Mouse (Mus musculus) forebrain, embryonic 10.5 days (tissue): ENCODE results near the gene 1700001O22Rik. TPM values are rescaled to one million over a fixed set of nuclear protein-coding genes. Genes with fewer than 3 reads are reported as not detected.

ENCODE experiments used
- DNase-seq: peaks from one replicate; pipeline ENCODE4 v3.0.0-alpha.2; 2017; ENCODE audit warnings: low spot score; ENCODE audit errors: extremely low spot score
- H3K27ac ChIP-seq: fragments of 300-500 bp; sonication (generic); 2 replicates; pipeline ENCODE4 v1.5.1; 2016; ENCODE audit warnings: mild to moderate bottlenecking
- H3K27me3 ChIP-seq: fragments of 300-500 bp; sonication (generic); 2 replicates; pipeline ENCODE4 v1.6.1; 2016; ENCODE audit warnings: mild to moderate bottlenecking; ENCODE audit not compliant: poor library complexity, severe bottlenecking
- H3K36me3 ChIP-seq: fragments of 300-500 bp; sonication (generic); replicated peaks from 2 replicates; pipeline ENCODE4 v1.6.1; 2016; ENCODE audit warnings: mild to moderate bottlenecking, moderate library complexity
- H3K4me1 ChIP-seq: fragments of 300-500 bp; sonication (generic); 2 replicates; pipeline ENCODE4 v1.6.1; 2016
- H3K4me3 ChIP-seq: fragments of 300-500 bp; sonication (generic); 2 replicates; pipeline ENCODE4 v1.5.1; 2016; ENCODE audit warnings: mild to moderate bottlenecking, moderate library complexity
- H3K9me3 ChIP-seq: fragments of 300-500 bp; sonication (generic); 2 replicates; pipeline ENCODE4 v1.6.1; 2016; ENCODE audit warnings: mild to moderate bottlenecking, moderate library complexity
- WGBS: fragments of 180-500 bp; shearing (Covaris S2); methylation state at CpG from one replicate; pipeline ENCODE4 v1.1.7; 2016; 5-methylcytosine and 5-hydroxymethylcytosine counted together
- polyA plus RNA-seq: library from polyadenylated mRNA; unstranded; fragments of >200 nt; fragmentation: Nextera tagmentation; extraction: Ambion mirVana; gene quantifications from 2 replicates; pipeline ENCODE4 v1.2.1, GENCODE M21; 2016

1700001O22Rik gene
- polyA plus RNA-seq, 1 experiment from 2014 or later = 3.3 TPM

DNA sequence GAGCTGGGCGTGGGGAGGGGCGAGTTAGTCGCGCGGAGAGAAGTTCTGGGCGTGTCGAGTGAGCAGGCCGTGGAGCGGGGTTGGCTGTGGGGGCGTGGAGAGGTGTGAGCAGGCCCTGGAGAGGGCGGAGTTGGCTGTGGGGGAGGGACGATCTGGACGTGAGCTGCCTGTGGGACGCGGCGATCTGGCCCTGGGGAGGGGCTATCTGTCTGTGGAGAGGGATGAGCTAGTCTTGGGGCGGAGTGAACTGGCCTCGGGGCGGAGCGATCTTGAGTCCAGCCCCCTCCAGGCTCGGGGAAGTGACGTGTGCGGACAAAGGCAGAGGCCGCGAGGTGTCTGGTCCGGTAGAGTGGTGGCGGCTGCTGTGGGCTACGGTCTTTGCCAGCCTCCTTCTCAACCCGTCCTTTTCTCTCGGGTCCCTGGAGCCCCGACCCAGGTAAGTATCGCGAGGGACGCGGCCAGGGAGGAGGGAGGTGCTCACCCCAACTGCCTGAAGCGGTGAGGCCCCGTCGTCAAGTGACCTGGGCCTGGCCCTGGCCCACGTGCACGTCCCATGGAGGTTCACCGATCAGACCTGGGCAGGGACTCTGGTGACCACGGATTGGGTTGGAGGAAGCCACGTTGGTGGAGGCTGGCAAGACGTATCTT is 4.3 kb upstream of the 1700001O22Rik start, which contains the start of gene Ntmt1:
Gene Ntmt1, plus strand, starts transcription at position 179 of the 648 bp plus-strand sequence.
- Histone ChIP-seq H3K9me3 (no peaks in the 10 kb centered on the region), H3K4me1 (peaks cover 38% of the 10 kb centered on the region), H3K27me3 (peaks cover 28% of the 10 kb centered on the region), H3K4me3 (peak within 1 kb of the TSS; percentile 91), H3K27ac (peak within 1 kb of the TSS; percentile 96), H3K36me3 (peaks cover 33% of the 10 kb centered on the region)
- peak; percentile 100 for DNase-seq
- under 1% methylated on average over 44 of the region's 44 CpGs for WGBS

DNA sequence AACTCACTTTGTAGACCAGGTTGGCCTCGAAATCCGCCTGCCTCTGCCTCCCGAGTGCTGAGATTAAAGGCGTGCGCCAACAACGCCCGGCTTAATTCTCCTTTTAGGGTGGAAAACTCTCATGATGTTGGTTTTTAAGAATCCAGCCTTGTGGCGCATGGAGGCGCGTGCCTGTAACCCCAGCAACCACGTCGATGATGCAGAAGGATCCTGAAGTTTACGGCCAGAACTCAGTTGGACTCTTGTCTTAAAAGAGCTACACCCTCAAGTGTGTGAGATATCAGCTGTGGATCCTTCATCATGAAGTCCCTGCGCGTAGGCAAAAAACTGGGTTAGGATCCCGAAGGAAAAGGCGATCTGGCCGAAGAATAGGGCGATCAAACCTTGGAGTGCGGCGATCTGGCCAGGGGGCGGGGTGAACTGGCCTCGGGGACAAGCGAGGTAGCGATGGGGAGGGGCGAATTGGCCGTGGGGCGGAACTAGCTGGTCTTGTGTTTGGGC is 3.7 kb upstream of the 1700001O22Rik start:
- Histone ChIP-seq H3K36me3 (peaks cover 27% of the 10 kb centered on the region), H3K27ac (peak overlapping the region; percentile 96), H3K4me3 (peak overlapping the region; percentile 91), H3K4me1 (peaks cover 38% of the 10 kb centered on the region), H3K27me3 (peaks cover 34% of the 10 kb centered on the region), H3K9me3 (no peaks in the 10 kb centered on the region)
- WGBS = 8% methylated on average over 28 of the region's 28 CpGs
- DNase-seq = no peak

DNA sequence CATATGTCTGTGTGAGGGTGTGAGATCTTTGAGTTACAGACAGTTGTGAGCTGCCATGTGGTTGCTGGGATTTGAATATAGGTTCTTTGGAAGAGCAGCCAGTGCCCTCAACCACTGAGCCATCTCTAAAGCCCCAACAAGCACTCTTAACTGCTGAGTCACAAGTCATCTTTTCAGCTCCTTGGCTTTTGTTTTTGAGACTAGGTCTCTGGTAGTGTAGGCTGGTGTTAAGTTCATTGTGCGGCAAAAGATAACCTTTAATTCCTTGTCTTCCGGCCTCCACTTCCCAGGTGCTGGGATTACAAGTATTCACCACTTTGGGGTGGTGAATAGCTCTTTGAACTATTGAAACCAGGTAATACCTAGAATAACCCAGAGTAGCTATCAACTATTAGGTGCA is 2.5 kb upstream of the 1700001O22Rik start:
- WGBS = 92% methylated on average over 2 of the region's 2 CpGs

DNA sequence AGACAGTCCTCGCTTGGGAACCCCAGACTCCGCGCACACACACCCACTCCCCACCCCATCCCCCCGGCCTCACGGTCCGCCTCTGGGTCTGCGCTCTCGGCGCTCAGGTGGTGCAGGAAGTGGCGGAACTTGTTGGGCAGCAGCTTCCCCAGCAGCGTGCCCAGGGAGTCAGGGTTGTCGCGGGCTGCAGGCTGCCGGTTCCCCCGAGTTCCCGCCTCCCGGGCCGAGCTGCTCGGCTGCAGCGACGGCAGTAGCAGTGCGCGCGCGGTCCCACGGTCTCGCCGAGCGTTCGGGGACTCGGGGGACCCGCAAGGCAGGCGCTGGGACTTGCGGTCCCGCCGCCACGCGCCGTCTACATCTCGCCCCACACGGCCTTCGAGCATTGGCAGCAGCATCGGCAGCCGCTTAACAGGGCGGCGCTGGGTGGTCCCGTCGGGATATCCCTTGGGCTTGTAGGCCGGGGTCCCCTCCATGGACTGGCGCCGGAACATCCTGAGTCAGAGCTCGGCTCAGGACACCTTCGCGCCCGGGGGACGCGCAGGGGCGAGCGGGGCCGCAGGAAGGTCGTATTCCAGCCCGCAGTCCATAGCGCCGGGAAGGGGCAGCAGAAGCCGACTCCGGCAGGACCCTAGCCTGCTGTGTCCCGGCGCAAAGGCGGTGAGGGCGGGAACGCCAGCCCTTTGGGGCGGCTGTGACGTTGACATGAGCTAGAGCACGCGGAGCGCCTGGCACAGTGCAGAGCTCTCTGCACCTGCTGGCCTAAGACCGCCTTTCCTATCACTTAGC is 2.2 kb downstream of the 1700001O22Rik start:
- DNase-seq = peak; percentile 71
- H3K36me3 ChIP-seq = no peaks in the 10 kb centered on the region
- peaks cover 82% of the 10 kb centered on the region for H3K27me3 ChIP-seq
- H3K27ac ChIP-seq = peak overlapping the region; percentile 85
- peaks cover 40% of the 10 kb centered on the region for H3K4me1 ChIP-seq
- WGBS = under 1% methylated on average over 77 of the region's 77 CpGs
- no peaks in the 10 kb centered on the region for H3K9me3 ChIP-seq
- H3K4me3 ChIP-seq = peak overlapping the region; percentile 63

More for the DNA sequence above, 2.5 kb upstream of the 1700001O22Rik start:
- no peak overlapping the region for H3K4me3 ChIP-seq
- no peaks in the 10 kb centered on the region for H3K9me3 ChIP-seq
- H3K27ac ChIP-seq = no peak overlapping the region
- no peak for DNase-seq
- peaks cover 47% of the 10 kb centered on the region for H3K4me1 ChIP-seq
- H3K36me3 ChIP-seq = peaks cover 15% of the 10 kb centered on the region
- peaks cover 46% of the 10 kb centered on the region for H3K27me3 ChIP-seq

DNA sequence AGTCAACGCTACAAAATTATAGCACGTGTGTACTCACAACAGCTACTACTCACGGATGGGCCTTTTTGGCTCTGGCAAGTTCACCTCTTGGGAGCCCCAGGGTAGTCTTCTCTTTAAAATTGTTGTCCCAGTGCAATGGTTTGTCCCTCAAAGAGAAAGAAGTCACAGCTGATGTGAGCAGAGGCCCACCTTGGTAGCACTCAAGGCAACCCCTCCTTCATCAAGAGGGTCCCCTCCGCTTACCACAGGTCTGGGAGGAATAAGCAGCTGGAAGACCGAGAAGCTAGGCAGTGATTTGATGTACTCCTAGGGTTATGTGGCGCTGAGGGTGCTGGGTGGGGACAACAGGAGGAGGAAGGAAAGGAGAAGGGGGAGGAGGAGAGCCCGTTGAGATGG is 2.8 kb downstream of the 1700001O22Rik start:
- Histone ChIP-seq H3K27me3 (peaks cover 80% of the 10 kb centered on the region), H3K9me3 (no peaks in the 10 kb centered on the region), H3K27ac (peak overlapping the region; percentile 85), H3K36me3 (no peaks in the 10 kb centered on the region), H3K4me1 (peaks cover 46% of the 10 kb centered on the region), H3K4me3 (peak overlapping the region; percentile 63)
- DNase-seq = no peak
- WGBS = 33% methylated on average over 7 of the region's 7 CpGs

DNA sequence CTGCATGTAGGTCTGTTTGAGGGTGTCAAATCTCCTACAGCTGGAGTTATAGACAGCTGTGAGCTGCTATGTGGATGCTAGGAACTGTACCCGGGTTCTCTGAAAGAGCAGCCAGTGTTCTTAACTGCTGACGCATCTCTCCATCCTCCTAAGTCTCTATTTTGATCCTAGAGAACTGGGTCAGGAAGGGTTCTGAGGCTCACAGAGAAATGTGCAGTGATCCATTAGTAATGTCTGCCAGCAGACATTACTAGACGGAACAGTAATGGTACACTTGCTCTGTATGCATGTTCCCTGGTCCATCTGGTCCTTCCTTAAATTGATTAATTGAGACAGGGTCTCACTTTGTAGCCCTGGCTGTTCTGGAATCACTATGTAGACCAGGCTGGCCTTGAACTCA is 4.0 kb downstream of the 1700001O22Rik start:
- Histone ChIP-seq H3K4me1 (peaks cover 58% of the 10 kb centered on the region), H3K4me3 (no peak overlapping the region), H3K27me3 (peaks cover 68% of the 10 kb centered on the region), H3K36me3 (no peaks in the 10 kb centered on the region), H3K9me3 (no peaks in the 10 kb centered on the region), H3K27ac (no peak overlapping the region)
- WGBS = 85% methylated on average over 3 of the region's 3 CpGs
- no peak for DNase-seq

DNA sequence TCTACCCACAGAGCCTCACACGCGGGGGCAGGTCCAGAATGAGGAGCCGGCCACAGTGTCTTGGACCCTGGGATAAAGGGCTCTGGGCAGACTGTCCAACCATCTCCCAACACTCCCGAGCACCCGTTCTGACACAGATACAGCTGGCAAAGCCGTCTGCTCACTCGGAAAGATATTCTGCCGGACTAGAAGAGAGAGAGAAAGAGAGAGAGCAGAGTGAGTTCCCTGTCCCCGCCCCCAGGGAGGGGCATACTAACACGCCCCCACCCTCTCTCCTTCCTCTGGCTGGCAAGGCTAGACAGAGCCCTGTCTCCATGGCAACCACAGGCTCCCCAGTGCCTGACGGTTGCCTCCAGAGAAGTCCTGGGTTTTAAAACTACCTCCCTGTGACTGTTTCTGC is 7.1 kb downstream of the 1700001O22Rik start:
- WGBS = 7% methylated on average over 11 of the region's 11 CpGs
- H3K9me3 ChIP-seq = no peaks in the 10 kb centered on the region
- peaks cover 40% of the 10 kb centered on the region for H3K27me3 ChIP-seq
- H3K27ac ChIP-seq = peak overlapping the region; percentile 91
- no peaks in the 10 kb centered on the region for H3K36me3 ChIP-seq
- H3K4me1 ChIP-seq = peaks cover 66% of the 10 kb centered on the region
- peak overlapping the region; percentile 41 for H3K4me3 ChIP-seq
- DNase-seq = peak; percentile 77

DNA sequence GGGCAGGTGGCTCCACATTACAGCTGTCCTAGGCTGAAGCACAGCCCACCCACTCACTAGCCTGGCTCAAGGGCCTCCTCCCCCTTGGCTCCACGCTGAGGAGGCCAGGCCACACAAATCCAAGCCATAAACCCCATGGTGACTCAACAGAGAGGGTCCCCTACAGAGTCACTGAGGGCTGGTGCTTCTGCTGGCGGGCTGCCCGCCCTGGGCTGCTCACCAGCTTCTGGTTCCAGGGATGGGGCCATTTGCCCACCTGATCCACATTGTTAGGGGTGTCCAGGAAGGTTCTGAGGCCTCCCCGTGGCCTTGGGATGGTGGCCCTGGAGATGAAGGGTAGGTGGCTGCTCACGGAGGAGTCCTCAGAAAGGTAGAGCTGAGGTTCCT is 7.6 kb downstream of the 1700001O22Rik start:
- 62% methylated on average over 5 of the region's 5 CpGs for WGBS
- H3K4me1 ChIP-seq = peaks cover 63% of the 10 kb centered on the region
- H3K4me3 ChIP-seq = peak overlapping the region; percentile 41
- peaks cover 35% of the 10 kb centered on the region for H3K27me3 ChIP-seq
- no peaks in the 10 kb centered on the region for H3K9me3 ChIP-seq
- peak overlapping the region; percentile 91 for H3K27ac ChIP-seq
- DNase-seq = no peak
- H3K36me3 ChIP-seq = no peaks in the 10 kb centered on the region

DNA sequence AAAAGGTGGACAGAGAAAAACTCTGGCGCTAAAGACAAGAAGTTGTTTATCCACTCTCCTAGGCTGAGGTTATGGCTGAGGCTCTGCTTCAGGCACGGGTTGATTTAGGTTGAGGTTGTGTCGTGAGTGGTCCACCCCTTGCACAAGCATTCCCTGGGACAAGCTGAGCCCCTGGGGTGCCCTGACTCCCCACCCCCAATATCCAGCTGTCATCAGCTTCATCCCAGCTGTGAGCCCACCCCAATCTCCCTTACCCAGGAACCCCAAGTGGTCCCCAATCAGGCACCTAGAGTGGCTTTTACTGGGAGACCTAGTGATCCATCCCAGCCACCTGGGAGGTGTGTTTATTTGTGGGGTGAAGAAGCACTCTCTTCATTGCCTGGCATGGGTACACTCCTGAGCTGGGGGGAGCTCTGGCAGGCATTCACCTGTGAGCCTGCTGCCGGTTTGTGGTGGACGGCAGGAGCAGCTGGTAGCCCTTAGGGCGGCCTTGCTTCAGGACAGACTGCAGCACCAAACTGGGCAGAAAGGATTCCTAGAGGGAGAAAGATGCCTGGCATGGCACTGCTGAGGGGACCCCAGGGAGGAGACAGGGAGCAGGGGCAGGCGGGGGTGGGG is 8.1 kb downstream of the 1700001O22Rik start:
- peaks cover 30% of the 10 kb centered on the region for H3K27me3 ChIP-seq
- H3K9me3 ChIP-seq = no peaks in the 10 kb centered on the region
- peaks cover 58% of the 10 kb centered on the region for H3K4me1 ChIP-seq
- H3K27ac ChIP-seq = peak overlapping the region; percentile 91
- H3K4me3 ChIP-seq = peak overlapping the region; percentile 55; the same call in 1 of the 2 replicates
- DNase-seq = no peak
- H3K36me3 ChIP-seq = no peaks in the 10 kb centered on the region
- WGBS = 62% methylated on average over 7 of the region's 7 CpGs

DNA sequence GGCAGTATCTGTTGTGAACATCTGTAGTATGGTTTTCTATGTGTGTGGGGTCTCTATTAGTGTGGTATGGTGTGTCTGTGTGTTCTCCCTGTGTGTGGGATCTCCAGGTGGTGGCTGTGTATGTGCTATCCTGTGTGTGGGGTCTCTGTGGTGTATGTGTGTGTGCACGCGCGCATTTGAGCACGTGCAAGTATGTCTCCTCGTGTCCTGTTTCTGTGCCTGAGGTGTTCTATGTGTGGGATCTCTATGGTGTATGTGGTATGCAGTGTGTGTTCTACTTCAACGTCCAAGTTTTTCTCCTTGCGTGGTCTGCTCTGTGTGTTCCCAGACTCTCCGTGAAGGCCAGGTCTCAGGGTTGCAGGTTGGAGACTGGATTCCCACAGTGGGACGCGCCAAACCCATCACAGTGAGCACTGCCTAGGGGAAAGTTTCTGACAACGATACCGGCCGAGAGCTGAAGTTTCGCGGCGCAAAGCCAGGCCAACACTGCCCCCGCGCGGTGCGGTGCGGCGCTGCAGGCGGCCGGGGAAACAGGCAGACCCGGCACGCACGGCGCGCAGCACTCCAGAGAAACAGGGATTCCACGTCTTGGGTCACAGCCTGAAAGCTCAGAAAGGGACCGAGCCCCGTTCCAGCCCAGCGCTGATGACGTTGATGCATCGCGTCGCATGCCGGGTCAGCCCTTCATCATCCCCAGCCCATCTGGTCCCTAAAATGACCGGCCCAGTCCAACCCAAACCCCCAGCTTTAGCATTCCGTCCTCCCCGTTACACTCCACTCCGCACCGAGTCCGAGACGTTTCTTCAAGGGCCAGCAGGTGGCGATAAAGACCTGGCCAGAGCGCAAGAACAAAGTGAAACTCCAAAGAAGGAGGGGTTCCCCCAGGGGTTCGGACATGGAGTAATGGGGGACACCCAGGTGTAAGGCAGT is 9.0 kb downstream of the 1700001O22Rik start:
- no peaks in the 10 kb centered on the region for H3K36me3 ChIP-seq
- peak overlapping the region; percentile 55 for H3K4me3 ChIP-seq
- WGBS = 6% methylated on average over 48 of the region's 48 CpGs
- peak overlapping the region; percentile 91 for H3K27ac ChIP-seq
- peak; percentile 94 for DNase-seq
- peaks cover 21% of the 10 kb centered on the region for H3K27me3 ChIP-seq
- peaks cover 50% of the 10 kb centered on the region for H3K4me1 ChIP-seq
- H3K9me3 ChIP-seq = no peaks in the 10 kb centered on the region

DNA sequence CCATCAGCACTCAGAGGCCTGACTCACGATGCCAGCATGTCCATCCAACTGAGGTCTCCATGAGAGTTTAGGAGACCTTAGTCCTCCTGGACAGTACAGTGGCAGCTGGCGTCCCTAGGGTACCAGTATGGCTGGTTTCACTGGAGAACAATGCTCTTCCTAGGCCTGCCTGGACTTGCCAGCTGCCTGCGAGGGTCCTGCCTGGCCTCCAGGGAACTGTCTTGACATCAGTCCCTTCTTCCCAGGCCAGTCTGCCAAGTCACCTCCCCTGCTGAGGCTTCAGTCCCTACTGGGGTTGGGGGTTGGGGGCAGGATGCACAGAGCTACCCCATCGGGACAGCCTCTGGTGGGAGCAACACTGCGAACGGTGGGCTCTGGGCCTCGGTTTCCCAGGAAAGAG is 11.4 kb downstream of the 1700001O22Rik start:
- no peak overlapping the region for H3K4me3 ChIP-seq
- H3K4me1 ChIP-seq = peaks cover 53% of the 10 kb centered on the region
- peaks cover under 1% of the 10 kb centered on the region; the same call in 1 of the 2 replicates for H3K27me3 ChIP-seq
- 89% methylated on average over 7 of the region's 7 CpGs for WGBS
- no peak for DNase-seq
- peak overlapping the region; percentile 73 for H3K27ac ChIP-seq
- H3K36me3 ChIP-seq = no peaks in the 10 kb centered on the region
- no peaks in the 10 kb centered on the region for H3K9me3 ChIP-seq

DNA sequence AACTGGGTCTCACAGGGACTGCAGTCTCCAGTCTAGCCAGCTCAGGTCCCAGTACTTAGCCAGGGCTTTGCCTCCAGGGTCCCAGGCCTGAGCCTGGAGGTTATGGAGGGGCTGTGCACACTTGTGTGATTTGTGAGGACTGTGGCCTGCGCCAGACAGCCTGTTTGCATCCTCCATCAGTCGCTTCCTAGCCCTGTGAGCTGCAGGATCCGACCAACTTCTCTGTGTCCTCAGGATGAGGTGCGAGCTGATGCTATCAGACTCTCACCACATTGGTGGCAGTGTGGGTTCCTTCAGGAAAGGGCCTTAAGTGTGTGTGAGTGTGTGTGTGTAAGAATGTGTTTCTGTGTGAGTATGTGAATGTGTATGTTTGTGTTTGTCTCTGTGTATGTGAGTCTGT is 16.0 kb downstream of the 1700001O22Rik start:
- 60% methylated on average over 4 of the region's 4 CpGs for WGBS
- no peaks in the 10 kb centered on the region for H3K36me3 ChIP-seq
- H3K27ac ChIP-seq = peak overlapping the region; percentile 90
- H3K4me1 ChIP-seq = peaks cover 68% of the 10 kb centered on the region
- H3K9me3 ChIP-seq = no peaks in the 10 kb centered on the region
- DNase-seq = no peak
- H3K27me3 ChIP-seq = no peaks in the 10 kb centered on the region
- H3K4me3 ChIP-seq = 0 out of 2 replicates have a peak overlapping the region, but pooled peaks have one; percentile 11
